ENCODE assay signal across 9 mouse cellular contexts in genomic region chr6:88202921-88203690, GRCm38 (mm10). TPM values are rescaled to one million over a fixed set of nuclear protein-coding genes. Genes with fewer than 3 reads are reported as not detected.
DNase-seq lines count a peak whose midpoint lies in the region; ATAC-seq and TF ChIP-seq lines count a peak whose summit lies in the region.
"Had no signal": no experiment of that assay in that cellular context is flagged by ENCODE, and none has a peak within 500 bp of the region (broad histone marks: within the 10 kb centered on the region; RNA-seq: fewer than 3 reads in every experiment).

No protein-coding gene starts in this region.

- H3K27ac ChIP-seq in gastrocnemius, adult 2 months = peak overlapping the region; percentile 87
- no peak overlapping the region for H3K27ac ChIP-seq in forebrain, embryonic 14.5 days (ENCODE audit: low read depth, low read length)
- no peak overlapping the region for H3K27ac ChIP-seq in hindbrain, postnatal 0 days
- no peak overlapping the region for H3K27ac ChIP-seq in liver, embryonic 15.5 days (replicated peaks)
- peak overlapping the region; percentile 35; the same call in 1 of the 2 replicates for H3K27ac ChIP-seq in stomach, embryonic 15.5 days
- H3K27ac ChIP-seq: macrophage had no signal

- peak; percentile 22; the same call in 1 of the 2 replicates for TF ChIP-seq CTCF in gastrocnemius, adult 2 months (IDR thresholded peaks at IDR 0.05)
- no peak for TF ChIP-seq CTCF in hindbrain, postnatal 0 days (IDR thresholded peaks at IDR 0.05; ENCODE audit: low read depth)

- H3K36me3 ChIP-seq in forebrain, embryonic 14.5 days (ENCODE audit: control insufficient read depth, insufficient read depth, low read length) = no peaks in the 10 kb centered on the region
- H3K36me3 ChIP-seq in hindbrain, postnatal 0 days (ENCODE audit: insufficient read depth, low read length) = no peaks in the 10 kb centered on the region
- no peaks in the 10 kb centered on the region for H3K36me3 ChIP-seq in liver, embryonic 15.5 days (replicated peaks)
- H3K36me3 ChIP-seq in stomach, embryonic 15.5 days = no peaks in the 10 kb centered on the region

- peak; percentile 41; the same call in 1 of the 2 replicates for ATAC-seq in forebrain, embryonic 14.5 days
- ATAC-seq in hindbrain, postnatal 0 days = no peak
- 0 out of 2 replicates have a peak, but pooled peaks have one; percentile 47 for ATAC-seq in liver, embryonic 15.5 days (ENCODE audit: insufficient read depth)
- ATAC-seq in stomach, embryonic 15.5 days (ENCODE audit: insufficient read depth, low FRiP score, low read depth) = no peak

- H3K9ac ChIP-seq in forebrain, embryonic 14.5 days (ENCODE audit: low read length) = no peak overlapping the region
- H3K9ac ChIP-seq in hindbrain, postnatal 0 days (replicated peaks; ENCODE audit: low read length) = no peak overlapping the region
- no peak overlapping the region for H3K9ac ChIP-seq in liver, embryonic 15.5 days
- no peak overlapping the region for H3K9ac ChIP-seq in stomach, embryonic 15.5 days

- WGBS in forebrain, embryonic 14.5 days = under 1% methylated on average over 24 of the region's 24 CpGs
- 2% methylated on average over 24 of the region's 24 CpGs for WGBS in hindbrain, postnatal 0 days
- 2% methylated on average over 24 of the region's 24 CpGs for WGBS in liver, embryonic 15.5 days (ENCODE audit: insufficient replicate concordance)
- WGBS in stomach, embryonic 15.5 days = 3% methylated on average over 24 of the region's 24 CpGs

- peak; percentile 28 for DNase-seq in gastrocnemius, adult 2 months
- DNase-seq in gastrocnemius, postnatal 10 days = no peak
- peak; percentile 33 for DNase-seq in forebrain, embryonic 14.5 days (ENCODE audit: low spot score)
- DNase-seq in hindbrain, postnatal 0 days (ENCODE audit: low spot score) = no peak
- no peak for DNase-seq in cerebellum, adult 11 months
- no peak for DNase-seq in cerebellum, postnatal 14 days

- peaks cover 93% of the 10 kb centered on the region for H3K27me3 ChIP-seq in forebrain, embryonic 14.5 days (replicated peaks; ENCODE audit: control insufficient read depth, insufficient read depth, low read length)
- H3K27me3 ChIP-seq in hindbrain, postnatal 0 days (ENCODE audit: insufficient read depth, low read length) = peaks cover 89% of the 10 kb centered on the region
- peaks cover 80% of the 10 kb centered on the region for H3K27me3 ChIP-seq in liver, embryonic 15.5 days
- peaks cover 89% of the 10 kb centered on the region for H3K27me3 ChIP-seq in stomach, embryonic 15.5 days (replicated peaks)

- H3K4me3 ChIP-seq in gastrocnemius, adult 2 months = peak overlapping the region; percentile 79
- no peak overlapping the region for H3K4me3 ChIP-seq in forebrain, embryonic 14.5 days (ENCODE audit: low read depth, low read length)
- H3K4me3 ChIP-seq in hindbrain, postnatal 0 days (ENCODE audit: low read length) = no peak overlapping the region
- peak overlapping the region; percentile 20 for H3K4me3 ChIP-seq in liver, embryonic 15.5 days (replicated peaks)
- no peak overlapping the region for H3K4me3 ChIP-seq in stomach, embryonic 15.5 days (replicated peaks)

- H3K9me3 ChIP-seq in forebrain, embryonic 14.5 days (replicated peaks; ENCODE audit: control insufficient read depth, low read length) = no peaks in the 10 kb centered on the region
- no peaks in the 10 kb centered on the region for H3K9me3 ChIP-seq in hindbrain, postnatal 0 days (ENCODE audit: low read length)
- H3K9me3 ChIP-seq in liver, embryonic 15.5 days (replicated peaks) = no peaks in the 10 kb centered on the region
- H3K9me3 ChIP-seq in stomach, embryonic 15.5 days = no peaks in the 10 kb centered on the region

- intact Hi-C loops in gastrocnemius, adult 2 months (cut with DNase I) = no loop called here

- H3K4me1 ChIP-seq in forebrain, embryonic 14.5 days (ENCODE audit: control insufficient read depth, insufficient read depth, low read length) = no peaks in the 10 kb centered on the region; the same call in 1 of the 2 replicates
- no peaks in the 10 kb centered on the region for H3K4me1 ChIP-seq in hindbrain, postnatal 0 days (ENCODE audit: insufficient read depth, low read length)
- H3K4me1 ChIP-seq in liver, embryonic 15.5 days (replicated peaks) = peaks cover 41% of the 10 kb centered on the region
- H3K4me1 ChIP-seq in stomach, embryonic 15.5 days = peaks cover 24% of the 10 kb centered on the region

- no peak overlapping the region for H3K4me2 ChIP-seq in forebrain, embryonic 14.5 days (ENCODE audit: low read length)
- H3K4me2 ChIP-seq in hindbrain, postnatal 0 days (ENCODE audit: low read depth, low read length) = 0 out of 2 replicates have a peak overlapping the region, but pooled peaks have one; percentile 7
- H3K4me2 ChIP-seq in liver, embryonic 15.5 days = peak overlapping the region; percentile 51
- H3K4me2 ChIP-seq in stomach, embryonic 15.5 days = peak overlapping the region; percentile 19

RNA-seq across cellular contexts. Expression of gene Gata2, which starts 9.4 kb away (rescaled TPM):
- total RNA-seq in gastrocnemius, adult 2 months (2021) = 1 to 10 TPM; 4.4 to 9.9 TPM
- 1 to 10 TPM; 5.7 to 6.0 TPM for total RNA-seq in gastrocnemius, postnatal 10 days (2021)
- polyA plus RNA-seq in forebrain, embryonic 14.5 days (2014; fragmentation: Nextera tagmentation; extraction: Ambion mirVana) = 1.5 and 1.6 TPM in 2 replicates
- 6.1 and 7.5 TPM in 2 replicates for total RNA-seq in hindbrain, postnatal 0 days (2014; rRNA removed)
- 17.9 and 19.7 TPM in 2 replicates for polyA plus RNA-seq in hindbrain, postnatal 0 days (2015; fragmentation: Nextera tagmentation; extraction: Ambion mirVana)
- polyA plus RNA-seq in liver, embryonic 15.5 days (2015; fragmentation: Nextera tagmentation; extraction: Ambion mirVana) = 3.5 and 5.2 TPM in 2 replicates
- polyA plus RNA-seq in stomach, embryonic 15.5 days (2015; fragmentation: Nextera tagmentation; extraction: Ambion mirVana) = 7.0 and 12.0 TPM in 2 replicates

RNA-seq across cellular contexts. Expression of gene Dnajb8, which starts 19.0 kb away (rescaled TPM):
- not detected for total RNA-seq in gastrocnemius, adult 2 months (2021)
- not detected for total RNA-seq in gastrocnemius, postnatal 10 days (2021)
- polyA plus RNA-seq in forebrain, embryonic 14.5 days (2014; fragmentation: Nextera tagmentation; extraction: Ambion mirVana) = not detected in 2 replicates
- total RNA-seq in hindbrain, postnatal 0 days (2014; rRNA removed) = not detected in 2 replicates
- not detected in 2 replicates for polyA plus RNA-seq in hindbrain, postnatal 0 days (2015; fragmentation: Nextera tagmentation; extraction: Ambion mirVana)
- not detected in 2 replicates for polyA plus RNA-seq in liver, embryonic 15.5 days (2015; fragmentation: Nextera tagmentation; extraction: Ambion mirVana)
- polyA plus RNA-seq in stomach, embryonic 15.5 days (2015; fragmentation: Nextera tagmentation; extraction: Ambion mirVana) = not detected in 2 replicates
- polyA plus RNA-seq: macrophage had no signal

Comparison
In these comparisons a context has a peak if more than half of its experiments do, and no peak if none do; other contexts are left out.
1. DNase-seq: peak in gastrocnemius, adult 2 months (single experiment) and forebrain, embryonic 14.5 days (single experiment); none in gastrocnemius, postnatal 10 days (single experiment), hindbrain, postnatal 0 days (single experiment), cerebellum, adult 11 months (single experiment) and cerebellum, postnatal 14 days (0 of 2).
2. H3K27ac ChIP-seq: peak in gastrocnemius, adult 2 months (single experiment) and stomach, embryonic 15.5 days (single experiment); none in forebrain, embryonic 14.5 days (single experiment), hindbrain, postnatal 0 days (single experiment) and liver, embryonic 15.5 days (single experiment).
3. H3K4me3 ChIP-seq: peak in gastrocnemius, adult 2 months (single experiment) and liver, embryonic 15.5 days (single experiment); none in forebrain, embryonic 14.5 days (single experiment), hindbrain, postnatal 0 days (single experiment) and stomach, embryonic 15.5 days (single experiment).
4. ATAC-seq: peak in forebrain, embryonic 14.5 days (single experiment) and liver, embryonic 15.5 days (single experiment); none in hindbrain, postnatal 0 days (single experiment) and stomach, embryonic 15.5 days (single experiment).